Mouse (Mus musculus): ENCODE results near the gene Fgfr2. TPM values are rescaled to one million over a fixed set of nuclear protein-coding genes. Genes with fewer than 3 reads are reported as not detected.
"Not testable (repeated sequence)": the region's sequence is repeated elsewhere in the genome, so short reads cannot be mapped to it uniquely, and the experiment has no call there.

The Fgfr2 gene
- total and polyA plus RNA-seq, 3 experiments = 47.1 to 245 (median 178) TPM

DNA sequence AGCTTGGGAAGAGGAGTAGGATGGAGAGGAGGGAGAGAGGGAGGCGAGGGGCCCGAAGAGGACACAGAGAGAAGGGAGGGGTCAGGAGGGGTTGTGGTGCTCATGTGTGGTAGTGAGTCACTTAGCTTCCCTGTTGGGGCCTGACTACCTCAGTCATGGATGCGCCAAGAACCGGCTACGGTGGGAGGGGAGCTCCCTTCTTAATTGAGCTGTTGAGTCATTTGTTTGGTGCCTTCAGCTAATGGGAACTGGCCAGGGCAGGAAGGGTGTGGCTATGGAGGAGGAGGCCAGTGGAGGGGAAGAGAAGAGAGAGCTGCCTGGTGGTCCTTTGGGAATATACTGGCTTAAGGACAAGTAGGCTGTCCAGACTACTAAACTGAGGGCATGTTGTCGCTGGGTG is 2451.8 kb downstream of the Fgfr2 start:
- DNase-seq = peak; percentile 48

DNA sequence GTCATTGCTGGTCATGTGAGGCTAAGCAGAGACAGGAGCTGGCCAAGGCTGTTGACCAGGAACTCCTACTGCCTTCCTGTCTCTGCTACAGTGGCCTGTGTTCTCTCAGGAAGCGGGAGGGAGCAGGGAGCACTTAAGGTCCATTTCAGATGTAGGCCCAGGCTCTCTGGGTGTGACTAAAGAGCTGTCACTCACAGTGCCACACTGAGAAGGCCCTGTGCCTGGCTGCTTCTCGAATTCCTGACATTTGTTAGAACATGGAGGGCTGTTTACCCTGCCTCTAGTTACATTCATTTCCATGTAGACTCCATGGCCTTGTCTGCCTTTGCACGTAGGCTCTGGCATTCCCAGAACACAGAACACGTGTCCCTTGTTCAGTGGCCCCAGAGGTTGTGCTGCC is 2452.8 kb downstream of the Fgfr2 start:
- no peak for DNase-seq

DNA sequence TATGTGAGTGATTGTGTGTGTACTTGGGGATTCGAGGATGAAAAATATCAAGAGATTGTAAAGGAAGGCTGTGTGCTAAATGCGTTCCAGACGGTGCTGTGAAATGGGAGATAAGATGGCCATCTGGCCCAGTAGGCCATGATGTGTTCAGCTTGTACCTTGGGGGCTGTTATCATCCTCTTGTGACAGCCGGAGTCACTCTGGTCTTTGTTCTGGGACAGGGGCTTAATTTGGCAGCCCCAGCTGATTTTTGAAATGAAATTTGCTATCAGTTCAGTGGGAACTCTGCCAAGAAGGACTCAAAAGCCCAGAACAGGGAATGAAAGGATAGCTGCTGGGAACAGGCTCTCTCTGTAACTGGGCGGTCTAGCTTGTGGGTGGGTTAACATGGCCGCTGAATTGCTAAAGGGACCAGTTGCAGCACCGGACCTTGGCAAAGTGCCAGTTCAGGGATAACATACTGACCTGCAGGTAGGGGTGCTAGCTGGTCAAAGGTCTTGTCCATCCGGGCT is 2453.7 kb downstream of the Fgfr2 start:
- DNase-seq = no peak

DNA sequence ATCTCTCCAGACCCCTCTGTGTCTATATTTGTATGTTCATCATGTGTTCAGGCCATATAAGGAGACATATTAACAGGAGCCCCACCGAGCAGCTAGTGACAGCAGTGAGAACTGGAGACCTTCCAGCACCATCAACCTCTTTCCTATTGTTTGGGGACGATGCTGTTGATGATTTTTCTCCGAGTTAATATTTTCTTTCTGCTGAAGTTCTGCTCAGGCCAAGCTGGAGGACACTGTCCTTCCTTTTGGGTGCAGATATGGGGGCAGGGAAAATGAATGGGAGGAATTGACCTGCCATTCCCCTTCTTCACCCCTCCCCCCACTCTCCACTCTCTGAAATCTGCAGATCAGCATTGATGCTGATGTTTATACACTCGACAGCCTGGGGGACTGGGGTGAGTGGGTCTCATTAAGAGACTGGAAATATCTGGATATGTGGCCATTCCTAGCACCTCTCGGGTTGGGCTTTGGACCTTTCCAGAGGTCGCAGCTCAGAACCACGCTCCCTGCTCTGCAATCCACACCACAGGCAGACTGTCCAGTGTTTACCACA is 2454.3 kb downstream of the Fgfr2 start:
- no peak for DNase-seq

DNA sequence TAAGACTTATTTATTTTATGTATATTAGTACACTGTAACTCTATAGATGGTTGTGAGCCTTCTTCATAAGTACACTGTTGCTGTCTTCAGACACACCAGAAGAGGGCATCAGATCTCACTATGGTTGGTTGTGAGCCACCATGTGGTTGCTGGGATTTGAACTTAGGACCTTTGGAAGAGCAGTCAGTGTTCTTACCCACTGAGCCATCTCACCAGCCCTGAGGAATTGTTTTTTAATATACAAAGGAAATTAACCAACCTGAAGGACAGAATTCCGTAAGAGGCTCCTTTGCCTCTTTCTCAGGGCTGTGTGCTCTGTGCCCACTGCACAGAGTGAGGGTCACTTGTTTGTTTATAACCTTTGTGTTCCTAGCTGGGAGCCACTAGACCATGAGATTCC is 2455.1 kb downstream of the Fgfr2 start:
- not testable (repeated sequence) for DNase-seq

DNA sequence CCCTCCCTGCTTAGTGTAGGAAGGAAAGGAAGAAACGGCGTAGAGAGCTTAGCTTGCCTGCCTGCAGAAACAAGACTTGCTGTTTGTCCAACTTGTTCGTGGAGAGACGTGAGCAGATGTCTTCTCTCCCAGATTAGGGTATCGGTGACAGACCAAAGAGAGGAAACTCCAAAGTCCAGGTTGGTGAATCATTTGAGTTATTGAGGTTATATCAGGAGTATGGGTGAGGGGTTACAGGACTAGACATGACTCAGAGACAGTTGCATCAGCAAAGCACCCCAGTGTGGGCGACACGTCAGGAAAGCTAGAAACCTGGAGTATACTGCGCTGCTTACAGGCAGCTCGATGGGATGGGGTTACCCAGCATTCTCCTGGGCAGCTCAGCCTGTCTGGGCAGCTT is 2457.8 kb downstream of the Fgfr2 start:
- no peak for DNase-seq

DNA sequence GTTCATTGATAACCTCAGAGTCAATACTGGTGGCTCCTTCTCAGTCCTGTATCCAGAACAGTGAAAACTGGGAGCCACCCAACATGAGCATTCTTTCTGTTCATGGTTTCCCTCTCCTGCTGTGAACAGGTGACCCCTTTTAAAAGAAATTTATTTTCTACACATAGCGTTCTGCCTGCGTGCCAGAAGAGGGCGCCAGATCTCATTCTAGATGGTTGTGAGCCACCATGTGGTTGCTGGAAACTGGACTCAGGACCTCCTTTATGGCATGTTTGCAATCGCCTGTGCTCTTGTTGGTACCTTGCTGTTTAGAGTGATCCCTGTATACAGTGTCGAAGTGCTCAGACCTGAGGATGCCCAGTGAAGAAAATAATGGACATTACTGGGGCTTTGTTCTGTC is 2458.5 kb downstream of the Fgfr2 start:
- no peak for DNase-seq

DNA sequence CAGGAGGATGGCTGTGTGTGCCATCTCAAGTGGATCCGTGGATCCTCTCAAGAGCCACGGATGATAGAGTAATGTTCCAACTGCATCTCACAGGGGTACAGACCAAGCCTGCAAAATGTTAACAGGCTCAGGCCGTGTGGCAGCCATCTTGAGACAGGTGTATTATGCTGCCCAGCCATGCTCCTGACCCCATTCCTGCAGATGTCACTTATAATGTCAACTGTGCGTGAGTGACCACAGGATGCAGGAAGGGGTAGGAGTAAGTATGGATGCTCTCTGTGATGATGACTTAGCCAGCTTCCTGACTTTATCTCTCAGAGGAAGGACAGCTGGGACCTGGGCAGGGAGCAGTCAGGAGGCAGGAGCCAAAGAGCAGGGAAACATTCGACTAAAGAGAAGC is 2459.1 kb downstream of the Fgfr2 start:
- no peak for DNase-seq

DNA sequence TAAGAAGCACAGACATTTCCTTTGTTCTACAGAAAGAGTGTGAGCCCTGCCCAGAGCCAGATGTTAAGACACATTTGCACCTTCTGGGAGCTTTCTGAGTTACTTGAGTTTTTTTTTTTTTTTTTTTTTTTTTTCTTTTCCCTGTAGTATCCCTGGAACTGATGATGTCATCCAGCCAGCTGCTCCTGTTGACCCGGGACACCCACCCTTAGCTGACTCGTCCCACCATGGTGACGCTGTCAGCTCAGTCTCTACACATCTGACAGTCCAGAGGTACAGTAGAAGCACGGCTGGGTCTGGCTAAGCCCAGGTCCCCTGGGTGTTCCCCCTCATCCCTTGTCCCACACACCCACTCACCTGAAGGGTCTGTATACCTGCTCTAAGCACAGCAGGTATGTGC is 2460.3 kb downstream of the Fgfr2 start:
- DNase-seq = no peak

DNA sequence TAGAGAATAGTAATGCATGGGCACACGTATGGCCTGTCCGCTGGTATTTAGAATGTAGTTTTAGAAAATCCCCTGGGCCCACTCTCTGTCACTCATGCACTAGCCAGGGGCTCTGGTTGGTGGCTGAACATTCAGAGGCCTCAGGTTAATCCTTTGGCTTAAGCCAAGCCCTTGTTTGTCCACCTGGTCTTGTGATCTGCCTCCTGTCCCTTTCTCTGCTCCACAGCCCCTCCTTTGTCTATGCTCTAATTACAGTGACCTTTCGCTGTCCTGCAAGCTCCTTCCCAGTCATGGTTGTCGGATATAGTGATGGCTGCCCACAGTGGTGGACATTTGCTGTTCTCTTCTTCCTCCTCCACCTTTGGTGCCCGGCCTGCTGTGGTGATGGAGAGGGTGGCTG is 2460.9 kb downstream of the Fgfr2 start:
- DNase-seq = no peak

DNA sequence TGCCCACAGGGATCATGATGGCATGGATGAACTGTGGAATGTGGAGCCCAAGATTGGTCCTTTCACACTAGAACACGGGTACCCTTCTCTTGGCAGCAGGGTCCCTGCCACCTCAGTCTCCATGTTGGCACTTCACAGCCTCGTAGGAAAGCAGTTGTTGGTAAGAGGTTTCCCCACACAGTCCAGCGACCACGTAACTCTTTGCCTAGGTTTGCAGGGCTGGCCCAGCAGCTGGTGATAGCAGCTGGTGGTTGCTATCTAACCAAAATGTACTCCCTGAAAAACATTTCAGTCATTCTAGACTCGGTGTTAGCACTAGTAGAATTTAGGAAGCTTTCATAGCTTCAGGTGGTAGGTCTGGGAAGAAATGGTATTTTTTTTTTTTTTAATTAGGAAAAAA is 2464.0 kb downstream of the Fgfr2 start:
- DNase-seq = no peak

DNA sequence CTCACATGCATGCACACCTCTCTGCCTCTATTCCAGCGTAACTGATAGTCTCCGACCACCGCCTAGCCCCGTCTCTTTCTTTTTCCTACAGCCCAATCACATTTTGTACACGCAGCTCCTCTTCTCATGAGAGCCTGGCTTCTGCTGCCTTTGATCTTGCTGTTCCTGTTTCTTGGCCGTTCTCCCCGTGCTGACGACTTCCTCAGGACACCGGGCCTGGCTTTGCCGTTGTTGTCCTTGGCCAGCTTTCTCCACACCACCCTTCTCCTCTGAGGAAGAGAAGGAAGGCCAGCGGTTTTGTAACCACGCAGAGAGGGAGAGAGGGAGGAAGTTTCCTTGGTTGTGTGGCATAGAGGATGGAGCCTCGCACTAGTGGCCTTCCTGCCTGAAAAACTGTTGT is 2465.4 kb downstream of the Fgfr2 start:
- DNase-seq = peak; percentile 89

DNA sequence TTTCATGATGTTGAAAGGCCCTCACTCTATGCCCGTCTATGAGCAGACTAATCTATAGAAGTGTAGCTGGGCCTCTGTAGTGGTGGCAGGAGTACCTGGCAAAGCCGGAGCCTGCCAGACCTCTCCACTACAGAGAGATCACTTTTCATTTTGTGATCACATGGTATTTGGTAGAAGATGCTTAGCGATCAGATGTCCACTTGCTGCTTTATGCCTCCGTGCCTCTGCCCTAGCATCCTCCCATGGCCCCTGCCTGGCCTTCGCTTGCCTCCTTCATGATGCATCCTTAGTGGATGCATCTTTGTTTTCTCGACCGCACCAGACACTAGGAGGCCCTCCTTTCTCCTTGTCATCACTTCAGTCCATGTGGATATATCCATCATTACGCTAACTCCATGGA is 2466.2 kb downstream of the Fgfr2 start:
- DNase-seq = no peak

DNA sequence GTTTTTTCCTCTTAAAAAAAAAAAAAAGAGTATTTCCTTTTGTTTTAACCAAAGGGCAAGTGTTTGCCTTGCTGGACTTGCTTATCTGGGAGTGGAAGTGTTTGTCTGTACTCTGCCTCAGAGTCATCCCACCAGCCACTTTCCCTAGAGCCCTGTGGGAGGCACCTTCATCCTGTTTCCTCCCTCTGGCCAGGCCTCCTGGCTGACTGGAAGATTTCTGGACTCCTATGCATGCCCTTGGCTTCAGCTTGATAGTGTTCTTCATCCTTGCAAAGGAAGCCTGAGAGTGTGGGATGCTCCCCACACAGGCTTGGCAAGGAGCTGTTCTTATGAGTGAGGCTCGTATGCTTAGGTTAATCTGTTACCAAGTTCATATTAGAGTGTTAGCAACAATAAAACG is 2468.6 kb downstream of the Fgfr2 start:
- DNase-seq = no peak

DNA sequence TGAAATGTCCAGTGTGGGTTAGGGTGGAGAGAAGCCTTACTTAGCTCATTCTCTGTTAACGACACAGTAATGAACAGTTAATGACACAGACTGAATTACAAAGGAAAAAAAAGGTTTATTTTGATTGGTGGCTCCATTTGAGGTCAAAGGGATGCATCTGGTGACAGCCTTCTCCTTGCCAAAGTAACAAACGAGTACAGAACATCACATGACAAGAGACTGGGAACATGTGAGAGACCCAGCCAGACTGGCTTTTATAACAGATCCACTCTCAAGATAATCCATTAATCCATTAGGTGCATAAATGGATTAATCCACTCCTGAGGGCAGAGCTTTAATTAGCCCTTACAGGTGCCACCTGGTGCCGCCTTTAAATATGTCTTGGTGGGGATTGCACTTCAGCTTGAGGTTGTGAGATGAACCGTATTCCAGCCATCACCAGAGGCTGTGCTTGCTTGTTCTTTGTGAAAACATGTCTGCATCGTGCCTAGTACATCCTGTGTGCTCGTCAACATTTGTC is 2470.1 kb downstream of the Fgfr2 start:
- DNase-seq = no peak

DNA sequence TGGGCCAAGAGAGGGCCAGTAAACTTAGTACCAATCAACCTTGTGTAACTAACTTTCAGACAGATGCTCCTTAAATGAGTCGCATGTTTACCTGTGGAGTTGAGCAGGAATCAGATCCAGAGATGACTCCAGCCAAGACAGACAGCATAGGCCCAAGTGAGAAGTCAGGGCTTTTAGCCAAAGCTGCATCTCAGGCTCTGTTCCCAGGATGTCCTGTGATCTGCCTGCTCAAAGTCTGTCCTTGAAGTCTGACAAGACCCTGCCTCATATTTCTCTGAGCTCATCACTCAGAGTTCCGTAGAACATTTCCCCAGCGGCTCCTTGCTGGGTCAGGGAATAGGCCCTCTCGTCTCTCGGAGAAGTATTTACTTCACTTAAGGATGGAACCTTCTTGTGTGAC is 2472.5 kb downstream of the Fgfr2 start:
- no peak for DNase-seq

DNA sequence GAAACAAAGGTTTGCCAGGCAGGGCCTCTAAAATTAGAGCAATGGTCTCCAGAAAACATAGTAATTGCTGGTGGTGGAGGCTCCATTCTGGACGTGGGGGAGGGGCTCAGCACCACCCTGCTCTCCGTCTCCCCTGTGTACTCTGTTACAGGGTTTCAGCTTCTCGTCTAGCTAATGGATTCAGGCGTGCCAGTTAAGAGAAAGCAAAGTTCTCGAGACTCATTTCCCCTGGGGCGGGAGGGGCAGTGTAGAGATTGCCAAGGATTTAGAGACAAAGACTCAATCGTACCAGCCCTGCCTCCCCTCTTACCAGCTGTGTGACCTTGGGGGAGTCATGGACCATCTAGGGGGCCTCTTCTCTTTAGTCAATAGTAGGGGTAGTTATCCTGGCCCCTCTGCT is 2473.9 kb downstream of the Fgfr2 start:
- no peak for DNase-seq

DNA sequence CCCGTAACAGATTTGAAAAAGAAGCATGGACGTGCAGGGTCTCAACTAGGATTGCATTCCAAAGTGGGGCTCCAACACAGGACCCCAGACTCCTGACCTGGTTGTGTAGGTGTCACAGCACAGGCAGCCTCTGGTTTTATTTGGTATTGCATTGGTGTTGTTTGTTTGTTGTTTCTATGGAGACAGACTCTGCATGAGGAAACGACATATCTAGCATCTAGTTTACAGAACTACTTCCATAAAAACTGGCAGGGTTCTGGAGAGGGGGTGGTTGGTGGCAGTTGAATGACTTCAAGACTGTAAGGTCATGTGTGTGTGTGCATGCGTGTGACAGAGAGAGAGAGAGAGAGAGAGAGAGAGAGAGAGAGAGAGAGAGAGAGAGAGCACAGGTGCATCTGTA is 2475.1 kb downstream of the Fgfr2 start:
- DNase-seq = no peak

DNA sequence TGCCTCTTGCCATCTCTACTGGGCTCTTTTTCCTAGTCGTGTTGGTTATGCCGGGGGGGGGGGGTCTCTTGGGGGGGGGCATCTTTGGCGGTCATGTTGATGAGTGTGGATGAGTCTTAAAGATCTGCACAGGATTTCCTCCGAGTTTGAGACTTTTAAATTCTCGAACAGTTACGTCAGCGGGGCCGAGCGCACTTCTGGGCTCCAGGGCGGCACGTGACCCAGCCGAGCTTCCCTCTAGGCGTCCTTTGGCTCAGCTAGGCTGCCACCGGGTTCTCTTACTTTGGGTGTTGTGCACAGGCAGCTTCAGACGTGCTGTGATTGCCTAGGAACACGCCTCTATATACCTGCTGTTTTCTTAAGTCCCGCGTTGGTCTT is 2476.4 kb downstream of the Fgfr2 start:
- peak; percentile 87 for DNase-seq

DNA sequence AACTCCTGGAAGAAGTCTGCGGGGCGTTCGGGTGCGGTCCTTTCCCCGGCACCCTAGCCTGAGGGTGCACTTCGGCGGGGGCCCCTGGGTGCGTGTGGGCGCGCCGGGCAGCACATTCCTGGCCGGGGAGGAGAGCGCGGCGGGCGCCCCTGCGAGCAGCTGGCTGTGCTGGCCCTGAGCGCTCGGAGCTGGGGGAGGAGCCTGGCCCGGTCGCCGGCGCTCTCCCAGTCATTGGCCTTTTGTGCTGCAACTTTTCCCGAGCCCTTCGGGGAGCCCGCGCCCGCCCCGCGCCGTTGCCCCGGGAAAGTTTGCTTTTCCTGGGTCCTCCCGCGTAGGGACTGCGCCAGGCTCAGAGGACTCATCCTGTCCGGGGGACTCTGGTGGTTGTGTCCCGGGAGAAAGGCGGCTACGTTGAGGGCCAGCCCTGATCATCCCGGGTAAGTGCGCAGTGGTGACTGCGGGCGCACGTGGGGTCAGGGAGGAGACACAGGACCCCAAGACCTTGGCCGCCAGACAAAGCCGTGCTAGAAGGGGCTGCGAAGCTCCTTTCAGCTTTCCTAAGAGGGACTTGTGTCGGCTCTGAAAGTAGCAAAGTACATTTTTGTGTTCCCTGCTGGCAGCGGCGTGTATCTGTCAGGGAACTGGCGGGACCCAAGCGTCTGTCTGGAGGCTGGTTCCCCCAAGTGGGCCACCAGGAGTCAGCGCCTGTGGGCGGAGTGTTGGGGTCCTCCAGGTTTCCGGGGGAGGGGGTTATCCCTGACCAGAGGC is 2477.0 kb downstream of the Fgfr2 start:
- DNase-seq = peak; percentile 93

DNA sequence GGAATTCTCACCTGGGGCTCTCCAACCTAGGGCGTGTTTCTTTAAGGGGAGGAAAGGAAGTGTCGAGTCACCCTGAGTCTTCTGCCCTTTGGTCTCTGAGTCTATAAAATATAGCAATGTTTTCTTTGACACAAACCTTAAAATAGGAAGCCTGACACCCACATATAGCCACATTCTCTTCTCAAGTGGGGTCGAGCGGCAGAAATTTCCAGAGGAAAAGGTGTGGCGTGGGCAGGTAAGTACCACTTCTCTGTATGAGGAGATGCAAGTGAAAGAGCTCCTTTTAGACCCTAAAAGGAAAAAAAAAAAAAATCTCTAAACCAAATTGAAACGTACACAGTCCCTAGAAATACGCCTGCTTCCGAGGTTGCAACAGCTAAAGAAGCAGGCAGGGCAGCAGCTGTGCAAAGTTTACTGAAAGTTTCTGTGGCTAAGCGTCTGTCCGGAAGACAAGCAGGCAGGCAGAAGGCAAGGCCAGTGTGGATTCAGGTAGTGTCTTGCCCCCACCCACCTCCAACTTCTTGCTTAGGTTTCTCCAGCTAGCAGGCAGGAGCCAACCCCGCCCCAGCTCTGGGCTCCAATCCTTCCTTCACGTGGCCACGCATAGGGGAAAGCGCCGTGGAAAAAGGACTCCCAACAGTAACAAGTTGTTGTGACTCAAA is 2477.7 kb downstream of the Fgfr2 start:
- DNase-seq = no peak

DNA sequence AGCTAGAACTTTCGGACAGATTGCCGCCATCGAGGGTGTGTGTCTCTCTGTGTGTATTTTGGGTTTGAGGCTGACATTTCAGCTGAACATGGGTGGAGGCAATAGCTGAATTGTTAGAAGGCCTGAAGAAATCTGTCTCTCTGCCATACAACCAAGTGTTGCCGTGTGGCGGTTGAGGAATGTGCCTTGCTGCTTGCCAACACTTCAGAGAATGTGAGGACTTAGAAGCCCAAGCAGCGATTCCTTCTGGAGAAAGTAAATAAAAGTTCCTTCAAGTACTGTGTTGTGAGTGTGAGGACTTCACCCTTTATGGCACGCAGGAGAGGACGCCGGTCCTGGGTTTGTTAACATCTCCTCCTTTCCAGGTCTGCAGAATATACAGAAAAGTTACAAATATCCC is 2482.5 kb downstream of the Fgfr2 start:
- DNase-seq = no peak

DNA sequence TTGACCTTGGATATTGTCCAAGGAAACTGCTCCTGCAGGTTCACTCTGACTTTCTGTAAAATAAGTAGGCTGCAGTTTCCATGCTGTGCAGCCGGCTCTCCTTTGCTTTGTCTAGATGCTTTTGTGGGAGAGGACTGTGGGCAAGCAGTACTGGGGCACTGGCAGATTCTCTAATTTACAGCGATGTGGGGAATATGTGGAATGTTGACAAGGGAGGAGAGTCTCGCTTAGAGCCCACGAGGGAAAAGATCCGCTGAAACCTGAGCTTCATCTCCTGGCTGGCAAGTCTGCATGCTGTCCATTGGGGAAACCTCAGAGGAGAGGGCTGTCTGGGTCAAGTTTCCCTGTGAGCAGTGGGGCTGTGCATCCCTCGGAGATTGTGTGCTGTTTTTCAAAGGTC is 2485.3 kb downstream of the Fgfr2 start:
- no peak for DNase-seq

Data from adrenal gland, adult 2 months (tissue).